Mouse (Mus musculus): ENCODE data around the gene Gm20708.

DNA sequence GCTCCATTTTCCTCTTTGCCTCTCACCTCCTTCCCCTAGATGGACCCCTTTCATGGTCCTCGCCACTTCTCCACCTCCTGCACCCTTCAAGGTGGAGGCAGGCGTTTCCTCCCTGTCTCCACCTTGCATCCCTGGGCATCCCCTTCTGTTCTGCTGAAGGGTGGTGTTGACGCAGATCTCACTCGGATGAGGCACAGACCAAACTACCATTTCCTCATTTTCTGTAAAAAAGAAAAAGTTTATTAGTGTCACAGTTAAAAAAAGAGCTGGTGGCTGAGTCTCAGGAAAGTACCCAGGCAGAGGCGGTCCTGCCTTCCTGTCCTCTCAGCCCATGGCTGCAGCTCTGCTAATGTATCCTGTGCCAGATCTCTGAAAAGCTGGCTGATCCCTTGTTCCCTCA lies 10.3 kb upstream of the Gm20708 start:
- no peak for TF ChIP-seq GATA1 (IDR thresholded peaks at IDR 0.05; ENCODE audit: low read length)
- TF ChIP-seq TAL1 (IDR thresholded peaks at IDR 0.05; ENCODE audit: low read length) = no peak
